Mouse (Mus musculus) naive thymus-derived CD4-positive, alpha-beta T cell, adult 2 months (primary cell): Measurements from ENCODE around the gene Tmem40.

Experiments
- DNase-seq: peaks from one replicate; pipeline ENCODE4 v3.0.0-alpha.2; 2011; ENCODE audit warnings: low read depth

The Tmem40 gene

GRCm38 (mm10) chr6:115761995-115762756 is at the start of gene Tmem40:
TSS of gene Tmem40 (minus strand) at chr6:115762410.
- DNase-seq = peak; percentile 78

GRCm38 (mm10) chr6:115811606-115812005 is 49.4 kb upstream of the Tmem40 start:
- no peak for DNase-seq

GRCm38 (mm10) chr6:115808488-115809231 is 46.5 kb upstream of the Tmem40 start, which contains the start of gene Rpl32:
TSS of gene Rpl32 (minus strand) at chr6:115808747.
- peak; percentile 96 for DNase-seq

- DNase-seq = no peak
Measured at GRCm38 (mm10) chr6:115808196-115808487, 45.9 kb upstream of the Tmem40 start.

- DNase-seq = peak; percentile 15
Measured at GRCm38 (mm10) chr6:115807464-115808195, 45.4 kb upstream of the Tmem40 start.

GRCm38 (mm10) chr6:115804432-115805192 is 42.4 kb upstream of the Tmem40 start:
- DNase-seq = peak; percentile 14

GRCm38 (mm10) chr6:115803541-115804382 is 41.6 kb upstream of the Tmem40 start:
- peak; percentile 78 for DNase-seq

- no peak for DNase-seq
Measured at GRCm38 (mm10) chr6:115801811-115802210, 39.6 kb upstream of the Tmem40 start.

GRCm38 (mm10) chr6:115792691-115793215 is 30.5 kb upstream of the Tmem40 start:
- peak; percentile 75 for DNase-seq

- no peak for DNase-seq
Measured at GRCm38 (mm10) chr6:115791842-115792686, 29.9 kb upstream of the Tmem40 start.

GRCm38 (mm10) chr6:115791016-115791415 is 28.8 kb upstream of the Tmem40 start:
- no peak for DNase-seq

- no peak for DNase-seq
Measured at GRCm38 (mm10) chr6:115782781-115783180, 20.6 kb upstream of the Tmem40 start.

- no peak for DNase-seq
Measured at GRCm38 (mm10) chr6:115776363-115776762, 14.2 kb upstream of the Tmem40 start.

GRCm38 (mm10) chr6:115775838-115776237 is 13.6 kb upstream of the Tmem40 start:
- DNase-seq = no peak

- peak; percentile 77 for DNase-seq
Measured at GRCm38 (mm10) chr6:115774501-115774921, 12.3 kb upstream of the Tmem40 start, which contains the start of gene Cand2. TSS of gene Cand2 (plus strand) at chr6:115774538.

- DNase-seq = peak; percentile 68
Measured at GRCm38 (mm10) chr6:115773966-115774413, 11.8 kb upstream of the Tmem40 start.

GRCm38 (mm10) chr6:115772604-115773003 is 10.4 kb upstream of the Tmem40 start:
- DNase-seq = peak; percentile 71

- DNase-seq = peak; percentile 44
Measured at GRCm38 (mm10) chr6:115772201-115772600, 10.0 kb upstream of the Tmem40 start.

- no peak for DNase-seq
Measured at GRCm38 (mm10) chr6:115770852-115771251, 8.6 kb upstream of the Tmem40 start.
